Mouse (Mus musculus) liver, embryonic 14.5 days (tissue): ENCODE results near the gene Esrrg. TPM values are rescaled to one million over a fixed set of nuclear protein-coding genes. Genes with fewer than 3 reads are reported as not detected.

Experiments used
- ATAC-seq: fragments of 200-750 bp; cut with Nextera tagmentation; 2 replicates; pipeline ENCODE4 v1.8.0; 2017; ENCODE audit warnings: moderate number of reproducible peaks, mild to moderate bottlenecking, moderate library complexity; ENCODE audit not compliant: insufficient read depth
- DNase-seq, 3 experiments: peaks; one replicate each; pipeline ENCODE4 v3.0.0-alpha.2; 2012 to 2013; ENCODE audit warnings: low read depth in 3 of 3, low spot score in 3 of 3
- H3K27ac ChIP-seq: fragments of 300-500 bp; sonication (generic); 2 replicates; pipeline ENCODE4 v1.5.1; 2014; ENCODE audit warnings: moderate library complexity, mild to moderate bottlenecking, control low read depth, inconsistent platforms
- H3K27me3 ChIP-seq: fragments of 300-500 bp; sonication (generic); 2 replicates; pipeline ENCODE4 v1.6.1; 2014; ENCODE audit warnings: mild to moderate bottlenecking, low read length, moderate library complexity; ENCODE audit not compliant: control insufficient read depth, insufficient read depth
- H3K36me3 ChIP-seq: fragments of 300-500 bp; sonication (generic); replicated peaks from 2 replicates; pipeline ENCODE4 v1.6.1; 2014; ENCODE audit warnings: low read depth; ENCODE audit not compliant: control insufficient read depth, insufficient read depth
- H3K4me1 ChIP-seq, 2 experiments: fragments of 200-500 bp in 1 of 2; fragments of 300-500 bp in 1 of 2; sonication (generic) in 1 of 2; replicated peaks; 2 replicates each; pipeline ENCODE4 v1.6.1; 2012 to 2014; ENCODE audit warnings: antibody characterized with exemption in 1 of 2, inconsistent platforms in 1 of 2, low read length in 1 of 2; ENCODE audit not compliant: control insufficient read depth in 2 of 2, insufficient read depth in 2 of 2
- H3K4me2 ChIP-seq: fragments of 300-500 bp; sonication (generic); 2 replicates; pipeline ENCODE4 v1.6.1; 2014; ENCODE audit warnings: low read depth, mild to moderate bottlenecking, control low read depth, moderate library complexity
- H3K4me3 ChIP-seq, 2 experiments: fragments of 200-500 bp in 1 of 2; fragments of 300-500 bp in 1 of 2; sonication (generic) in 1 of 2; 2 replicates each; pipeline ENCODE4 v1.5.1; 2012 to 2014; ENCODE audit warnings: low read depth in 2 of 2, low read length in 2 of 2, mild to moderate bottlenecking in 2 of 2, control low read depth in 1 of 2, inconsistent platforms in 1 of 2, moderate library complexity in 1 of 2; ENCODE audit not compliant: insufficient read depth in 1 of 2
- H3K9ac ChIP-seq: fragments of 300-500 bp; sonication (generic); replicated peaks from 2 replicates; pipeline ENCODE4 v1.6.1; 2014; ENCODE audit warnings: mild to moderate bottlenecking, control low read depth, moderate library complexity
- H3K9me3 ChIP-seq: fragments of 300-500 bp; sonication (generic); 2 replicates; pipeline ENCODE4 v1.6.1; 2016; ENCODE audit warnings: low read length, mixed read lengths; ENCODE audit not compliant: control insufficient read depth
- CTCF ChIP-seq: IDR thresholded peaks from 2 replicates; pipeline ENCODE4 v1.5.1; 2016; ENCODE audit warnings: antibody characterized with exemption, low read depth, control low read depth
- EP300 ChIP-seq: IDR thresholded peaks from 2 replicates; pipeline ENCODE4 v1.6.1; 2016; ENCODE audit warnings: antibody characterized with exemption, low read depth
- WGBS: fragments of 180-500 bp; shearing (Covaris S2); extraction: QIAGEN DNeasy Blood & Tissue Kit; methylation state at CpG from one replicate; pipeline ENCODE4 v1.1.7; 2014; ENCODE audit not compliant: insufficient replicate concordance; 5-methylcytosine and 5-hydroxymethylcytosine counted together
- polyA plus RNA-seq, 2 experiments: library from polyadenylated mRNA; depleted of rRNA in 1 of 2; stranded (reverse) in 1 of 2; unstranded in 1 of 2; fragments of >200 nt; fragmentation: Nextera tagmentation in 1 of 2; extraction: Ambion mirVana in 1 of 2; gene quantifications; 2 replicates each; pipeline versions ENCODE4 v1.2.1 to v1.2.3; 2012 to 2014

Esrrg gene
- polyA plus RNA-seq, 2 experiments: 0.03 TPM

- Histone ChIP-seq H3K9ac (no peak overlapping the region), H3K4me1 (peaks cover 0 to 2% of the 10 kb centered on the region in 2 experiments; a peak in 1 of 4 replicates), H3K27ac (no peak overlapping the region), H3K27me3 (no peaks in the 10 kb centered on the region), H3K4me2 (no peak overlapping the region), H3K36me3 (no peaks in the 10 kb centered on the region), H3K9me3 (no peaks in the 10 kb centered on the region), H3K4me3 (no peak overlapping the region)
- TF ChIP-seq EP300: no peak
- no peak for TF ChIP-seq CTCF
- DNase-seq (peak in 2 of 3 experiments; percentile 9 to 12), ATAC-seq (0 out of 2 replicates have a peak, but pooled peaks have one; percentile 41)
- 61% methylated on average over 4 of the region's 4 CpGs for WGBS
Observed at GRCm38 (mm10) chr1:187889096-187889495, 280.5 kb downstream of the Esrrg start.

- no peaks in the 10 kb centered on the region for H3K36me3 ChIP-seq
- DNase-seq: no peak
- no peak overlapping the region for H3K4me2 ChIP-seq
- no peak overlapping the region for H3K27ac ChIP-seq
- TF ChIP-seq EP300 (no peak), CTCF (no peak)
- H3K9me3 ChIP-seq: no peaks in the 10 kb centered on the region
- peaks cover 0 to 2% of the 10 kb centered on the region in 2 experiments; a peak in 1 of 4 replicates for H3K4me1 ChIP-seq
- no peaks in the 10 kb centered on the region for H3K27me3 ChIP-seq
- no peak for ATAC-seq
- no peak overlapping the region for H3K9ac ChIP-seq
- WGBS: 38% methylated on average over 9 of the region's 9 CpGs
- H3K4me3 ChIP-seq: no peak overlapping the region
Observed at GRCm38 (mm10) chr1:187891262-187891661, 282.7 kb downstream of the Esrrg start.

GRCm38 (mm10) chr1:187895459-187895858 is 286.9 kb downstream of the Esrrg start:
- H3K9ac ChIP-seq: no peak overlapping the region
- no peaks in the 10 kb centered on the region for H3K9me3 ChIP-seq
- TF ChIP-seq EP300: no peak
- no peak for TF ChIP-seq CTCF
- no peak overlapping the region for H3K4me2 ChIP-seq
- H3K36me3 ChIP-seq: no peaks in the 10 kb centered on the region
- 44% methylated on average over 1 of the region's 1 CpGs for WGBS
- no peak overlapping the region for H3K4me3 ChIP-seq
- ATAC-seq (no peak), DNase-seq (no peak)
- peaks cover 0 to 2% of the 10 kb centered on the region in 2 experiments; a peak in 2 of 4 replicates for H3K4me1 ChIP-seq
- no peaks in the 10 kb centered on the region for H3K27me3 ChIP-seq
- H3K27ac ChIP-seq: no peak overlapping the region

- H3K27ac ChIP-seq: no peak overlapping the region
- H3K9ac ChIP-seq: no peak overlapping the region
- no peak overlapping the region for H3K4me3 ChIP-seq
- ATAC-seq (no peak), DNase-seq (no peak)
- 47% methylated on average over 3 of the region's 3 CpGs for WGBS
- H3K9me3 ChIP-seq: no peaks in the 10 kb centered on the region
- H3K4me1 ChIP-seq: peaks cover 0 to 2% of the 10 kb centered on the region in 2 experiments; a peak in 2 of 4 replicates
- H3K27me3 ChIP-seq: no peaks in the 10 kb centered on the region
- TF ChIP-seq CTCF (no peak), EP300 (no peak)
- no peaks in the 10 kb centered on the region for H3K36me3 ChIP-seq
- no peak overlapping the region for H3K4me2 ChIP-seq
Observed at GRCm38 (mm10) chr1:187896291-187896690, 287.7 kb downstream of the Esrrg start.

- H3K27me3 ChIP-seq: no peaks in the 10 kb centered on the region
- no peak overlapping the region for H3K27ac ChIP-seq
- H3K36me3 ChIP-seq: no peaks in the 10 kb centered on the region
- WGBS: 71% methylated on average over 7 of the region's 7 CpGs
- no peak overlapping the region for H3K9ac ChIP-seq
- H3K4me3 ChIP-seq: no peak overlapping the region
- ATAC-seq (no peak), DNase-seq (no peak)
- no peak overlapping the region for H3K4me2 ChIP-seq
- H3K9me3 ChIP-seq: no peaks in the 10 kb centered on the region
- H3K4me1 ChIP-seq: peaks cover 0 to 2% of the 10 kb centered on the region in 2 experiments; a peak in 2 of 4 replicates
- TF ChIP-seq CTCF (no peak), EP300 (no peak)
Observed at GRCm38 (mm10) chr1:187896910-187897309, 288.3 kb downstream of the Esrrg start.
